Mouse (Mus musculus): ENCODE measurements around the gene Plekho1.
"Not testable (repeated sequence)": the region's sequence is repeated elsewhere in the genome, so short reads cannot be mapped to it uniquely, and the experiment has no call there.

GRCm38 (mm10) chr3:95951566-95951965 is 44.2 kb downstream of the Plekho1 start:
- not testable (repeated sequence) for TF ChIP-seq CTCF, EP300 (IDR thresholded peaks at IDR 0.05; ENCODE audit: low read depth)

All from liver, embryonic 14.5 days (tissue).